Mouse (Mus musculus) left cerebral cortex, adult 8-10 months (tissue): ENCODE data around the gene Nkapd1. TPM values are rescaled to one million over a fixed set of nuclear protein-coding genes. Genes with fewer than 3 reads are reported as not detected.

Experiments
- DNase-seq, 2 experiments: peaks; one replicate each; pipeline ENCODE4 v3.0.0; 2022; ENCODE audit warnings: low spot score in 2 of 2
- total RNA-seq, 4 experiments: library from RNA; stranded (reverse); gene quantifications; 2 replicates each; pipeline ENCODE4 v1.2.4; 2022

Gene Nkapd1
- total RNA-seq, 4 experiments from 2014 or later = 19.5 to 20.4 (median 20.2) TPM

- DNase-seq = no peak
Observed at GRCm38 (mm10) chr9:50602055-50602845, 15.0 kb downstream of the Nkapd1 start.

GRCm38 (mm10) chr9:50601536-50601935, 15.7 kb downstream of the Nkapd1 start:
- no peak for DNase-seq

- no peak for DNase-seq
Observed at GRCm38 (mm10) chr9:50596973-50597372, 20.3 kb downstream of the Nkapd1 start.

GRCm38 (mm10) chr9:50594794-50595417, 22.4 kb downstream of the Nkapd1 start:
- DNase-seq = no peak

- DNase-seq = no peak
Observed at GRCm38 (mm10) chr9:50593544-50593943, 23.7 kb downstream of the Nkapd1 start.

GRCm38 (mm10) chr9:50592955-50593354, 24.3 kb downstream of the Nkapd1 start:
- DNase-seq = no peak

- no peak for DNase-seq
Observed at GRCm38 (mm10) chr9:50590856-50591518, 26.3 kb downstream of the Nkapd1 start.

- no peak for DNase-seq
Observed at GRCm38 (mm10) chr9:50586955-50587354, 30.3 kb downstream of the Nkapd1 start.

GRCm38 (mm10) chr9:50585145-50585818, 32.0 kb downstream of the Nkapd1 start:
- DNase-seq = no peak

- DNase-seq = no peak
Observed at GRCm38 (mm10) chr9:50580370-50580769, 36.9 kb downstream of the Nkapd1 start.

GRCm38 (mm10) chr9:50569599-50570525, 47.4 kb downstream of the Nkapd1 start:
- DNase-seq = no peak

GRCm38 (mm10) chr9:50567881-50568280, 49.4 kb downstream of the Nkapd1 start:
- no peak for DNase-seq

GRCm38 (mm10) chr9:50567372-50567771, 49.9 kb downstream of the Nkapd1 start:
- no peak for DNase-seq

GRCm38 (mm10) chr9:50565940-50566339, 51.3 kb downstream of the Nkapd1 start:
- DNase-seq = no peak

GRCm38 (mm10) chr9:50565173-50565572, 52.1 kb downstream of the Nkapd1 start:
- no peak for DNase-seq

- no peak for DNase-seq
Observed at GRCm38 (mm10) chr9:50561918-50562360, 55.3 kb downstream of the Nkapd1 start.

GRCm38 (mm10) chr9:50561145-50561917, 55.9 kb downstream of the Nkapd1 start, which contains the start of gene Tex12:
Gene Tex12 (minus strand): TSS chr9:50561325.
- no peak for DNase-seq
